ENCODE assay signal across 13 mouse cellular contexts in genomic region chr3:155577111-155577510, GRCm38 (mm10).
A peak's percentile ranks its signal among the peaks of the same experiment; 100 is the strongest.
DNase-seq lines count a peak whose midpoint lies in the region; ATAC-seq lines count a peak whose summit lies in the region.
"Had no signal": no experiment of that assay in that cellular context is flagged by ENCODE, and none has a peak within 500 bp of the region (broad histone marks: within the 10 kb centered on the region; RNA-seq: fewer than 3 reads in every experiment).

No protein-coding gene starts in this region.

- no peak overlapping the region for H3K4me2 ChIP-seq in embryonic facial prominence, embryonic 11.5 days (ENCODE audit: low read depth, low read length)
- H3K4me2 ChIP-seq in forebrain, embryonic 15.5 days (replicated peaks), result no peak overlapping the region
- H3K4me2 ChIP-seq: lung, embryonic 15.5 days had no signal

- WGBS in embryonic facial prominence, embryonic 11.5 days, result 16% methylated on average over 2 of the region's 2 CpGs
- 20% methylated on average over 2 of the region's 2 CpGs for WGBS in embryonic facial prominence, embryonic 10.5 days
- 11% methylated on average over 2 of the region's 2 CpGs for WGBS in forebrain, embryonic 15.5 days

- H3K36me3 ChIP-seq in embryonic facial prominence, embryonic 11.5 days (replicated peaks; ENCODE audit: control insufficient read depth, insufficient read depth, low read depth, low read length), result no peaks in the 10 kb centered on the region
- no peaks in the 10 kb centered on the region for H3K36me3 ChIP-seq in embryonic facial prominence, embryonic 10.5 days (replicated peaks)
- no peaks in the 10 kb centered on the region for H3K36me3 ChIP-seq in forebrain, embryonic 15.5 days
- H3K36me3 ChIP-seq: lung, embryonic 15.5 days had no signal

- H3K27ac ChIP-seq in embryonic facial prominence, embryonic 11.5 days (replicated peaks; ENCODE audit: low read depth, low read length), result no peak overlapping the region
- no peak overlapping the region for H3K27ac ChIP-seq in embryonic facial prominence, embryonic 10.5 days (replicated peaks)
- H3K27ac ChIP-seq in forebrain, embryonic 15.5 days (replicated peaks), result no peak overlapping the region
- H3K27ac ChIP-seq: lung, embryonic 15.5 days had no signal

- no peaks in the 10 kb centered on the region for H3K27me3 ChIP-seq in embryonic facial prominence, embryonic 11.5 days (ENCODE audit: control insufficient read depth, insufficient read depth, low read length)
- H3K27me3 ChIP-seq in embryonic facial prominence, embryonic 10.5 days (replicated peaks; ENCODE audit: low read depth, poor library complexity, severe bottlenecking), result no peaks in the 10 kb centered on the region
- no peaks in the 10 kb centered on the region for H3K27me3 ChIP-seq in forebrain, embryonic 15.5 days
- H3K27me3 ChIP-seq: lung, embryonic 15.5 days had no signal

- H3K9ac ChIP-seq in embryonic facial prominence, embryonic 11.5 days (replicated peaks; ENCODE audit: low read length), result no peak overlapping the region
- no peak overlapping the region for H3K9ac ChIP-seq in forebrain, embryonic 15.5 days (replicated peaks)
- H3K9ac ChIP-seq: lung, embryonic 15.5 days had no signal

- intact Hi-C loops in left cerebral cortex, postnatal 4 days (cut with DNase I), result no loop called here

- no peaks in the 10 kb centered on the region for H3K9me3 ChIP-seq in embryonic facial prominence, embryonic 11.5 days (replicated peaks; ENCODE audit: control insufficient read depth, low read length)
- no peaks in the 10 kb centered on the region for H3K9me3 ChIP-seq in embryonic facial prominence, embryonic 10.5 days
- H3K9me3 ChIP-seq in forebrain, embryonic 15.5 days, result no peaks in the 10 kb centered on the region
- H3K9me3 ChIP-seq: lung, embryonic 15.5 days had no signal

- H3K4me1 ChIP-seq in embryonic facial prominence, embryonic 11.5 days (ENCODE audit: control insufficient read depth, insufficient read depth, low read length), result no peaks in the 10 kb centered on the region
- H3K4me1 ChIP-seq in embryonic facial prominence, embryonic 10.5 days, result peaks cover 6% of the 10 kb centered on the region
- H3K4me1 ChIP-seq in forebrain, embryonic 15.5 days, result no peaks in the 10 kb centered on the region
- H3K4me1 ChIP-seq: lung, embryonic 15.5 days had no signal

- peak; percentile 72 for ATAC-seq in embryonic facial prominence, embryonic 11.5 days (replicated peaks; ENCODE audit: insufficient number of reproducible peaks, low FRiP score, low TSS enrichment, low read depth)
- peak; percentile 76 for ATAC-seq in forebrain, embryonic 15.5 days (replicated peaks)
- ATAC-seq: inflammation-experienced regulatory T-cells, adult 6 months had no signal

- no peak overlapping the region for H3K4me3 ChIP-seq in embryonic facial prominence, embryonic 11.5 days (ENCODE audit: low read depth, low read length)
- H3K4me3 ChIP-seq in embryonic facial prominence, embryonic 10.5 days, result no peak overlapping the region
- H3K4me3 ChIP-seq in forebrain, embryonic 15.5 days, result no peak overlapping the region
- H3K4me3 ChIP-seq: lung, embryonic 15.5 days had no signal

- peak; percentile 10 for DNase-seq in embryonic facial prominence, embryonic 11.5 days (ENCODE audit: low spot score)
- no peak for DNase-seq in embryonic facial prominence, embryonic 10.5 days (ENCODE audit: low spot score)
- DNase-seq in Muller cell, postnatal 12 days (ENCODE audit: inconsistent ontology term), result peak; percentile 64
- peak; percentile 25 for DNase-seq in mesoderm, embryonic 11.5 days (ENCODE audit: low read depth, low spot score)
- DNase-seq in gastrocnemius, postnatal 4 days (ENCODE audit: low spot score in 2 of 2), result no peak
- no peak for DNase-seq in left cerebral cortex, postnatal 4 days
- DNase-seq in left cerebral cortex, adult 8-10 months (ENCODE audit: low spot score in 2 of 2), result no peak
- DNase-seq: adrenal gland, postnatal 10 days; heart, adult 11 months; liver had no signal

Comparison
In these comparisons a context has a peak if more than half of its experiments do, and no peak if none do; other contexts are left out.
1. DNase-seq: peak in embryonic facial prominence, embryonic 11.5 days (single experiment), Muller cell, postnatal 12 days (single experiment) and mesoderm, embryonic 11.5 days (single experiment); none in embryonic facial prominence, embryonic 10.5 days (single experiment), gastrocnemius, postnatal 4 days (0 of 2), left cerebral cortex, postnatal 4 days (single experiment) and left cerebral cortex, adult 8-10 months (0 of 2).